8 mouse cellular contexts compared by ENCODE assay signal in genomic region chr1:156473003-156473402, GRCm38 (mm10). TPM values are rescaled to one million over a fixed set of nuclear protein-coding genes. Genes with fewer than 3 reads are reported as not detected.
DNase-seq lines count a peak whose midpoint lies in the region; ATAC-seq and TF ChIP-seq lines count a peak whose summit lies in the region.

No protein-coding gene starts in this region.

- peak overlapping the region; percentile 82 for H3K4me3 ChIP-seq in kidney, postnatal 0 days (replicated peaks; ENCODE audit: low read depth, low read length)
- H3K4me3 ChIP-seq in midbrain, embryonic 12.5 days: peak overlapping the region; percentile 83

- DNase-seq in cerebellum, postnatal 14 days: peak; percentile 3 to 7
- no peak for DNase-seq in cerebellum, adult 11-12 months
- peak; percentile 43 for DNase-seq in ZHBTc4 (ENCODE audit: low read depth, low spot score)
- peak; percentile 47 for DNase-seq in heart, adult 8-10 months (ENCODE audit: low spot score)
- peak; percentile 70 for DNase-seq in kidney, postnatal 0 days (ENCODE audit: low spot score)
- DNase-seq in thymus, postnatal 4 days: peak; percentile 34
- DNase-seq in ovary, postnatal 10 days (ENCODE audit: low spot score): no peak

- 3% methylated on average over 11 of the region's 11 CpGs for WGBS in kidney, postnatal 0 days
- WGBS in midbrain, embryonic 12.5 days: 1% methylated on average over 11 of the region's 11 CpGs

- H3K4me2 ChIP-seq in kidney, postnatal 0 days (ENCODE audit: low read length): peak overlapping the region; percentile 76
- peak overlapping the region; percentile 85 for H3K4me2 ChIP-seq in midbrain, embryonic 12.5 days (replicated peaks)

- 0 out of 2 replicates have a peak, but pooled peaks cover 6% of the 10 kb centered on the region for H3K4me1 ChIP-seq in kidney, postnatal 0 days (replicated peaks; ENCODE audit: insufficient read depth, low read length)
- peaks cover 13% of the 10 kb centered on the region; the same call in 1 of the 2 replicates for H3K4me1 ChIP-seq in midbrain, embryonic 12.5 days

- TF ChIP-seq CTCF in kidney, postnatal 0 days (IDR thresholded peaks at IDR 0.05; ENCODE audit: low read depth): no peak

- H3K27ac ChIP-seq in kidney, postnatal 0 days: no peak overlapping the region
- no peak overlapping the region for H3K27ac ChIP-seq in midbrain, embryonic 12.5 days (replicated peaks)

- ATAC-seq in kidney, postnatal 0 days (replicated peaks; ENCODE audit: low FRiP score, low read depth): no peak
- ATAC-seq in midbrain, embryonic 12.5 days (ENCODE audit: low FRiP score, low read depth): no peak

- H3K9ac ChIP-seq in kidney, postnatal 0 days (ENCODE audit: low read depth, low read length): peak overlapping the region; percentile 1; the same call in 1 of the 2 replicates
- peak overlapping the region; percentile 41 for H3K9ac ChIP-seq in midbrain, embryonic 12.5 days (replicated peaks)

- H3K9me3 ChIP-seq in kidney, postnatal 0 days (replicated peaks; ENCODE audit: low read length): no peaks in the 10 kb centered on the region
- no peaks in the 10 kb centered on the region for H3K9me3 ChIP-seq in midbrain, embryonic 12.5 days

- H3K36me3 ChIP-seq in kidney, postnatal 0 days (ENCODE audit: insufficient read depth, low read length): 0 out of 2 replicates have a peak, but pooled peaks cover 4% of the 10 kb centered on the region
- no peaks in the 10 kb centered on the region for H3K36me3 ChIP-seq in midbrain, embryonic 12.5 days

- H3K27me3 ChIP-seq in kidney, postnatal 0 days (ENCODE audit: insufficient read depth, low read length): no peaks in the 10 kb centered on the region
- no peaks in the 10 kb centered on the region for H3K27me3 ChIP-seq in midbrain, embryonic 12.5 days

RNA-seq across cellular contexts. Expression of gene Soat1, which starts 1.1 kb away (rescaled TPM):
- total RNA-seq in heart, adult 8-10 months (2022): 1 to 10 TPM; 4.7 to 7.6 (median 6.2) TPM
- 30.5 and 37.9 TPM in 2 replicates for polyA plus RNA-seq in kidney, postnatal 0 days (2015; fragmentation: Nextera tagmentation; extraction: Ambion mirVana)
- polyA plus RNA-seq in midbrain, embryonic 12.5 days (2016; fragmentation: Nextera tagmentation; extraction: Ambion mirVana): 19.3 and 20.2 TPM in 2 replicates

RNA-seq across cellular contexts. Expression of gene Gm10031, which starts 50.8 kb away (rescaled TPM):
- 10 to 100 TPM; 43.9 to 59.3 (median 54.1) TPM for total RNA-seq in heart, adult 8-10 months (2022)
- polyA plus RNA-seq in kidney, postnatal 0 days (2015; fragmentation: Nextera tagmentation; extraction: Ambion mirVana): 0.45 and 0.54 TPM in 2 replicates
- 0.60 and 0.89 TPM in 2 replicates for polyA plus RNA-seq in midbrain, embryonic 12.5 days (2016; fragmentation: Nextera tagmentation; extraction: Ambion mirVana)

RNA-seq across cellular contexts. Expression of gene Axdnd1, which starts 52.0 kb away (rescaled TPM):
- total RNA-seq in heart, adult 8-10 months (2022): not detected
- 0.11 and 0.27 TPM in 2 replicates for polyA plus RNA-seq in kidney, postnatal 0 days (2015; fragmentation: Nextera tagmentation; extraction: Ambion mirVana)
- polyA plus RNA-seq in midbrain, embryonic 12.5 days (2016; fragmentation: Nextera tagmentation; extraction: Ambion mirVana): 0.31 TPM in 1 of 2 replicates, not detected in the other

Comparison
In these comparisons a context has a peak if more than half of its experiments do, and no peak if none do; other contexts are left out.
1. DNase-seq: peak in cerebellum, postnatal 14 days (2 of 2), ZHBTc4 (single experiment), heart, adult 8-10 months (single experiment), kidney, postnatal 0 days (single experiment) and thymus, postnatal 4 days (single experiment); none in cerebellum, adult 11-12 months (single experiment) and ovary, postnatal 10 days (single experiment).